ENCODE assay signal across 23 mouse cellular contexts in the genomic region with DNA sequence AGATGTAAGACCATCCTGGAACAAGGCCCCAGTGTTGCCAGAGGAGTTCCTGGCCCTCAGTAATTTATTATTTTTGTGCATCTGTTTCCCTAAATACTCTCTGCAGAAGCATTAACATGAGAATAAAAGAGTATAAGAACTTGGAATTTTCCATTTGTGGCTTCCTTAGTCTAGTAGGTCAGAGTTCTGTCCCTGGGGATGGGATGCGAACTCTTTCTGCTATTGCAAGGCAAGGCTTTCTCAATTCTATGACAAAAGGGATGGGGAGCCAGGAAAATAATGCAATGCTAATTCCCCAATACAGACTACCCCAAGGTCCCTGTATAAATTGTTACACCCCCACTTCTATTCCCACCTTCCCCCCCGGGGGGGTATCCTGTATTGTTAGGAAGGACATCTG.
DNase-seq lines count a peak whose midpoint lies in the region; ATAC-seq and TF ChIP-seq lines count a peak whose summit lies in the region.
"Had no signal": no experiment of that assay in that cellular context is flagged by ENCODE, and none has a peak within 500 bp of the region (broad histone marks: within the 10 kb centered on the region; RNA-seq: fewer than 3 reads in every experiment).

No protein-coding gene starts in this region.

- no peaks in the 10 kb centered on the region for H3K79me2 ChIP-seq in heart, adult 2 months (replicated peaks; ENCODE audit: control insufficient read depth, insufficient read depth, low read length)

- WGBS in heart, adult 2 months, result 72% methylated on average over 2 of the region's 2 CpGs
- 89% methylated on average over 2 of the region's 2 CpGs for WGBS in kidney, embryonic 15.5 days

- H3K36me3 ChIP-seq in heart, adult 2 months (ENCODE audit: control insufficient read depth, insufficient read depth, low read length), result no peaks in the 10 kb centered on the region
- H3K36me3 ChIP-seq in kidney, embryonic 15.5 days, result no peaks in the 10 kb centered on the region
- H3K36me3 ChIP-seq: forebrain, embryonic 10.5 days had no signal

- H3K4me2 ChIP-seq in kidney, embryonic 15.5 days, result no peak overlapping the region

- TF ChIP-seq POLR2A in heart, adult 2 months (IDR thresholded peaks at IDR 0.05; ENCODE audit: insufficient read depth, low read depth, low read length), result no peak

- H3K4me1 ChIP-seq in heart, adult 2 months (ENCODE audit: control insufficient read depth, insufficient read depth, low read length), result peaks cover 1% of the 10 kb centered on the region
- peaks cover 12% of the 10 kb centered on the region; the same call in 1 of the 2 replicates for H3K4me1 ChIP-seq in kidney, embryonic 15.5 days
- H3K4me1 ChIP-seq: forebrain, embryonic 10.5 days; megakaryocyte, embryonic 14.5 days had no signal

- ATAC-seq in kidney, embryonic 15.5 days (replicated peaks; ENCODE audit: low FRiP score), result no peak
- no peak for ATAC-seq in inflammation-experienced regulatory T-cells, adult 6 months
- ATAC-seq: activated CD4-positive, CD25-positive, alpha-beta regulatory T cell, adult 4 months; CD4-positive, CD25-positive, alpha-beta regulatory T cell, adult 4 months; forebrain, postnatal 0 days; hindbrain, embryonic 16.5 days; intestine, postnatal 0 days had no signal

- DNase-seq in adrenal gland, adult 2 months, result peak; percentile 27
- DNase-seq in adrenal gland, postnatal 4 days (ENCODE audit: low spot score in 2 of 2), result no peak
- DNase-seq in heart, adult 2 months, result peak; percentile 23 to 37
- DNase-seq in heart, postnatal 4 days, result no peak
- peak; percentile 36 for DNase-seq in kidney, postnatal 14 days
- DNase-seq in cerebellum, adult 18-20 months, result no peak
- DNase-seq: cerebellum, postnatal 14 days; embryo, embryonic 11 days; forebrain, postnatal 0 days; layer of hippocampus, postnatal 36 days; lung, adult 18-20 months; lung, postnatal 14 days; midbrain, embryonic 14.5 days; thymus, postnatal 14 days had no signal

- no peaks in the 10 kb centered on the region for H3K27me3 ChIP-seq in heart, adult 2 months (ENCODE audit: control insufficient read depth, insufficient read depth, low read length)
- H3K27me3 ChIP-seq in kidney, embryonic 15.5 days, result no peaks in the 10 kb centered on the region
- H3K27me3 ChIP-seq: megakaryocyte, embryonic 14.5 days had no signal

- no peak overlapping the region for H3K4me3 ChIP-seq in heart, adult 2 months
- no peak overlapping the region for H3K4me3 ChIP-seq in kidney, embryonic 15.5 days (replicated peaks)
- H3K4me3 ChIP-seq: forebrain, embryonic 10.5 days; layer of hippocampus, adult 2 months; megakaryocyte, embryonic 14.5 days had no signal

- H3K9me3 ChIP-seq in kidney, embryonic 15.5 days (replicated peaks), result no peaks in the 10 kb centered on the region
- H3K9me3 ChIP-seq: forebrain, embryonic 10.5 days had no signal

- no peak for TF ChIP-seq EP300 in heart, adult 2 months (IDR thresholded peaks at IDR 0.05; ENCODE audit: insufficient read depth, low read depth, low read length)

- intact Hi-C loops in heart, adult 2 months (cut with DNase I), result no loop called here

- no peak overlapping the region for H3K9ac ChIP-seq in heart, adult 2 months (ENCODE audit: low read depth, low read length)
- H3K9ac ChIP-seq in kidney, embryonic 15.5 days, result no peak overlapping the region
- H3K9ac ChIP-seq: forebrain, postnatal 0 days had no signal

- no peak for TF ChIP-seq CTCF in heart, adult 2 months (IDR thresholded peaks at IDR 0.05)

- H3K27ac ChIP-seq in heart, adult 2 months, result peak overlapping the region; percentile 51
- no peak overlapping the region for H3K27ac ChIP-seq in kidney, embryonic 15.5 days
- H3K27ac ChIP-seq: forebrain, embryonic 10.5 days; layer of hippocampus, adult 2 months had no signal

Comparison
In these comparisons a context has a peak if more than half of its experiments do, and no peak if none do; other contexts are left out.
1. DNase-seq: peak in adrenal gland, adult 2 months (single experiment), heart, adult 2 months (2 of 2) and kidney, postnatal 14 days (single experiment); none in adrenal gland, postnatal 4 days (0 of 2), heart, postnatal 4 days (single experiment) and cerebellum, adult 18-20 months (0 of 2).